Mouse (Mus musculus) megakaryocyte, embryonic 14.5 days (primary cell): Measurements from ENCODE around the gene Wtap.
"Not testable (repeated sequence)": the region's sequence is repeated elsewhere in the genome, so short reads cannot be mapped to it uniquely, and the experiment has no call there.

Experiments
- FLI1 ChIP-seq: IDR thresholded peaks from 2 replicates; pipeline ENCODE4 v1.6.1; 2012; ENCODE audit warnings: low read length, inconsistent platforms, mixed read lengths
- GATA1 ChIP-seq: IDR thresholded peaks from 3 replicates; pipeline ENCODE4 v1.6.1; 2012; ENCODE audit warnings: mixed read lengths, low read length, inconsistent platforms, borderline replicate concordance

DNA sequence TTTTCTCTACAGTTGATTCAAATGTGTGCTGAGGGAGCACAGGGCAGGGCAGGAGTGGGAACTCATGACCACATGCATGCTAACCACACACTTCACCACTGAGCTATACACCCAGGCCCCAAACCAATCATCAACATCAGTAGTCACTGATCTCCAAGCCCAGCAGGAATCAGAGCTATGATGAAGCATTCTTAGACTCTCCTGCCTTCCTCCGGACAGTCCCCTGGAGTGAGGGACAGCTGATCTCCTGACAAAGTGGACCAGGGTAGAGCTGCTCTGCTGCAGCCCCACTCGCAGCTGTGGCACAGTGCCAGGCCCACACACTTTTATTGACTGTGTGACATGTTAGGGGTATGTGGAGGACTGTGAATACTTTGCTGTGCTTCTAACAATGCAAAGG, 34.6 kb downstream of the Wtap start:
- TF ChIP-seq GATA1, FLI1: not testable (repeated sequence)
